Mouse (Mus musculus) v-Abl transformed pro-B cells (cell line): ENCODE measurements around the gene Nanos3.

Experiments used
- in situ Hi-C, 2 experiments: fragments of 400-800 bp; cut with MboI; formaldehyde crosslinking; loops; one replicate each; pipeline ENCODE4 v1.15.1; 2025; ENCODE audit not compliant: unreplicated experiment in 2 of 2

Gene Nanos3

DNA sequence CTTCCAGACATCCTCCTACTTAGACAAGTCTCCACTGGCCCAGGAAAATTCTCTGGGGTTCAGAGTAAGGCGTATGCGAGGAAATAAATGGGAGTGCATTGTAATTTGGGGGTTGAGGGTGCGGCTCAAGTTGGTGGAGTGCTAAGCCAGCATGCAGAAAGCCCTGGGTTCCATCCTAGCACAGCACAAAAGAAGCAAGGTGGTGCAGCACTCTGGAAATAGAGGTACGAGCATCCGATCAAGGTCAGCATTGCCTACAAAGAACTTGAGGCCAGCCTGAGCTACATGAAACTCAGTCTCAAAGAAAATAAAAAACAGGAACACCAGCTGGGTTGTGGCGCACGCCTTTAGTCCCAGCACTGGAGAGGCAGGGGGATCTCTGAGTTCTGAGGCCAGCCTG lies at the start of gene Nanos3:
Gene Nanos3 (minus strand): TSS at position 101 of the 400 bp plus-strand sequence.
- in situ Hi-C loops = loop anchor here (5.0 kb wide), 3 partner anchors 97 to 177 kb away; no protein-coding TSS in a partner anchor

DNA sequence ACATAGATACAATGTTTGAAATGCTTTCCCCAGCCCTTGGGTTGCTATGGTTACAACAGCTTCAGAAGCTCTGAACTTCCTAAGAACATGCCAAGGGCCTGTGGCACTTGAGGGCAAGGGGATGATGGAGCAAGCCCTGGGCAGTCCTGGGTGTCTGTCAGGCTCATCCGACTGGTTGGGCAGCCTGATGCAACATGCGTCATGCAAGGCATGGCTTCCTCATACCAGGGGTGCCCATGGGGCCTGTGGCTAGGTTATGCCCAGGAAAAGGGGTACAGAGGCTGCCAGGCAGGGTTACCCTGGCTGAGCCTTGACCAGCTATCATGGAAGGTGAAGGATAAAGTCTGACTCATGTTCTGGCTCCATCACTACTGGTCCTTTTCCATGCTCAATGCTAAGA lies 48.0 kb upstream of the Nanos3 start:
- in situ Hi-C loops = no loop called here

DNA sequence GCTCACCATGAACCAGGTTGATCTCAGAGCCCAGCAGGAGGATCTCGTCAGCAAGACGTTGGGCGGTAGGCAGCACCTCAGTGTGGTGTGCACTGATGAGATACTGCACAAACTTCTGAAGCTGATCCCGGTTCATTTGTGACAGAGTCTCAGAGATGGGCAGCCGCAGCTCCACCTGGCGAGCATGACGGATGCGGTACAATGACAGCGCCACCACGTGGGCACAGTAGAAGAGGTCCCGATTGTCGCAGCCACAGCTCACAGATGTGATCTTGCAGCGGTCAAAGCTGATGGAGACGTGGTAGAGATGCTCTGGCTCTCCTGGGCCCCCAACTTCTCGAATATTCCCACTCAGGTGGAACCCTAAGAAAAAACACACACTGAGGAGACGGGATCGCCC lies 45.7 kb upstream of the Nanos3 start:
- in situ Hi-C loops = no loop called here

DNA sequence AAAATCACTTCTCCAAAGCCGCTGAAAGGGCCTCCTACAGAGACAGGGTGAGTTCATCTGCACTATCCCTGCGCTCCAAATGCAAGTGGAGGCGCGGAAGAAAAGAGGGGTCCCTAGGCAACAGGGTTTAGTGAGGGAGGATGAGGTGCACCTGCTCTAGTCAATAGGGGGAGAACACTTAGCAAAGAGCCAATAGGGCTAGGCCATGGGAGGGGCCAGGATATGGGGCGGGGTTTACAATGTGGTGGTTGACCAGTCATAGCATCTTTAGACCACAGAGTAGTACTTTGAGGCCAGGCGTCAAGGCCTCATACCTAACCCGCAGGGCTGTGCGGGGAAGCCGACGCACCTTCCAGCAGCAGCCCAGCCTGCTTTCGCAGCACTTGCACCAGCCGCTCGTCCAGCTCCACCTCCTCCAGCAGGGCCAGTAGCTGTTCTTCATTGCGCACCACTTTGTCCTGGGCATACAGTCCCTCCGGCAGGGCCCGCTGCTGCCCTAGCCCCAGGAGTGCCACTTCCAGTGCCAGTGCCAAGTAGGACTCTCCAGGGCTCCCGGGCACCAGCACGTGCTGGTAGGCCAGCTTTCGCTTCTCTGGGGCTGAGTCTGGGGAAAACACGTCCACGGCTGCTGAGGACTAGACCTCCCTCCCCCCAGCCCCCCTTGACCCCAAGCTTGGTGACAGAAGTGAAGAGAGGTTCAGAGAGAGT lies 38.5 kb upstream of the Nanos3 start:
- in situ Hi-C loops = no loop called here

DNA sequence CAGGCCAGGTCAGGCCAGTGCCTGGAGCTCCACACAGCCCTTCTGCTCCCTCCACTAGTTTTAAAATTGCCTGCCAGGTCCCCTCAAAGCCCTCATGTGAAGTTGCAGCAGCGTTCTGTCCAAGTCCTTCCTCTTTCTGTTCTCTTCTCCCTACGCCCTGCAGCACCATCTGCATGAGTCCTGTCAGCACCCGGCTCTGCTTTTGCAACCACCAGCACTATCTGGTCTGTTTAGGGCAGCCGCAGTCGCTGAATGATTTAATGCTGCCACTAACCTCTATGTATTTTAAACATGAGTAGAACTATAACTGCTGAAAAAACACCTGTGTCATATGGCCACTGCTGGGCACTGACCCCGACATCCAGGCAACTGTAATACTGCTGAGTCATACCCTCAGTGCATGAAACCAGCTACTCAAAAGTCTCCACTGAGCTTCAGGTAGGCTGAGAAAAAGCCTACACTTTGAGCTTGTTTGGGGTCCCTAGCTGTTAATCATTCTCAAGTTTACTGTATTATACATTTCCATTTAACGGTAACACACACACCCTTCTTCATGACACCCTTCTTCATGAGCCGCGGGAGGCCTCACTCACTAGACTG lies 37.6 kb upstream of the Nanos3 start:
- in situ Hi-C loops = no loop called here

DNA sequence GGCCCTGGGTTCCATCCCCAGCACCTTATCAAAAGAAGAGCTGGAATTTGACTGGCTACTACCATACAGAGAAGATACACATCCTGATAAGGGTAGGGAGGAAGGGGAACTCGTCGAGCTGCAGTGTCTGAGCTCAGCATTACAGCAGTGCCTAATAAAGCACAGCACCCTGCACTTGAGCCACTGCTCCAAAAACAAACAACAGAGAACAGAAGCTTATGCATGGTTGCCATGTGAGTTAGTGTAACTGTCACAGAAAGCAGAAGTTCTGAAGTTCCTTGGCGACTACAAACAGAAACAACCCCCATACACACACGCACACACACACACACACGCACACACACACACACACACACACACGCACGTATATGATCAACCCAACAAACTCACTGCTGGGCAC lies 35.1 kb upstream of the Nanos3 start:
- in situ Hi-C loops = no loop called here

DNA sequence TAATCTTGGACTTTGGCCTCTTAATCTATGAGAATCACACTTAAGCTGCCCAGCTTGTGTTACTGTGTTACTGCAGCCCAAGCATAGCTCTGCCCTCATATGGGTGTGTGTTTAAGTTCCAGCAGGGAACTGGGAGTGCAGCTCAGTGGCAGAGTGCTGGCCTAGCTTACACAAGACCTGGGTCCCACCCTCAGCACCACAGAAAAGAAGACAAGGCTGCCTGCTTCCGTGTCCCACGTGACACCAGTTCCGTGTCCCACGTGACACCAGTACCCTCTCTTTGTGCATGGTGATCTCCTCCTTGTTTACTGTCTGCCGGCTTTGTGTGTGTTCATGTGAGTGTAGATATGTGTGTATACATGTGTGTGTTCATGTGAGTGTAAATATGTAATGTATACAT lies 33.1 kb upstream of the Nanos3 start:
- in situ Hi-C loops = loop anchor here (5.0 to 10.0 kb wide), 2 partner anchors 36 to 67 kb away; no protein-coding TSS in a partner anchor

DNA sequence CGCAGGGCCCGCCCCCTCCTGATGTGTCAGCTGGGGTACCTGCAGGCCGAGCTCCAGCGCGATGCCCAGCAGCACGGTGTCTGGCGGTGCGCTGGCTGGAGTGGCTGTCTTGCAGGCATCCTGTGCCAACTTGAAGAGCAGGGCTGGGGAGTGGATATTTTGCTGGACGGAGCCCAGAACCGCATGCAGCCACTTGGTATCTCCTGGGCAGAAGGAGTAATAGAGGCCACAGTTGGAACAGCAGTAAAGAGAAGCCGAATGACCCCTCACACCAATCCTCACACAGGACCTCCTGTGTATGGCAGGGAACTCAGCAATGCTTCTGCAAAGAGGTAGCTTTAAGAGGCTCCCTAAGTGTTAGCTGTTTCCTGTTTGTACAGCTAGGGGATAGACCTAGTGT lies 32.2 kb upstream of the Nanos3 start:
- in situ Hi-C loops = loop anchor here (5.0 to 10.0 kb wide), 2 partner anchors 35 to 68 kb away; no protein-coding TSS in a partner anchor

DNA sequence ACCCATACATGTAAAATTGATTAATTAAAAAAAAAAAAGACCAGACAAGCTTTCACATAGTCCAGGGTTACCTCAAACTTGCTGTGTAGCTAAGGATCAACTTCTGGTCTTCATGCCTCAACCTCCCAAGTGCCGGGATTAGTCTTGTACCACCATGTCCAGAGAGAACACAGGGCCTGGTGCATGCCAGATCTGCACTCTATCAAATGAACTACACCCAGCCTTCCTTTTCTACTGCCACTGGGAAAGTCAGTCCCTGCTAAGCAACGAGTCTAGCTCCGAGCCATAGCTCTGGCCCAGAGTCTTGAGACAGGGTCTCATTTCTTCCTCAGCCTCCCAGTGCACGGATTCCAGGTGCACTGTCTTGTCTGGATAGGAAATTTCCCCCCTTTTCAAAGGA lies 28.3 kb upstream of the Nanos3 start:
- in situ Hi-C loops = loop anchor here in 1 of 2 experiments (10.0 kb wide), 1 partner anchor 72 kb away; no protein-coding TSS in a partner anchor

DNA sequence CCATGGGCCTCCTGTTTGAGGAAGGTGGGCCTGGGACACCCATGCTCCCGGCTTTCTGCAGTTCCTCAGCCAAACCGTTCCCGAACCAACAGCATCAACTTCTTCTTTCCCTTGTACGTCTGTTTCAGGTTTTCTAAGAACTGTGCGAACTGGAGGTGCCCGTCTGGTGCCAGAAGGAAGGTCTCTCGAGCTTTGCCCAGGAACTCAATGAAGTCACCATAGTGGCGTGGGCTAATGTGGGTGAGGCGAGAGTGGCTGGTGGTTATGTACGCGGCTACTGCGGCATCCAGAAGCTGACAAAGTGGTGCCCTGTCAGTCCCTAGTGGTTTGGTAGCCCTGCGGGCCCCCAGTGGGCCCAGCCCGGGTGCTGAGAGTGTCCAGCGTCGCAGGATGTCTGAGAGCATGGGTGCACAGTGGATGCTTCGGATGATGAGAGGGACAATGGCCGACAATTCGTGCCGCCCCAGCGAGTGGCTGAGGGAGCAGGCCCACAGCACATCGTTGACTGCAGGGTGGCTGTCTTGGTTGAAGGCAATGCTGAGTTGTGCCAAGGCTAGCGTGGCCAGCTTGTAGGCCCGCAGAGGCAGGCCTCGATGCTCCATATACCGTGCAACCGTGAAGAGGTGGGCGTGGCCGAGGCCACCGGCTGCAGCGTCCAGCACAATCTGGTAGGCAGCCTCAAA lies 27.0 kb upstream of the Nanos3 start:
- in situ Hi-C loops = loop anchor here in 1 of 2 experiments (10.0 kb wide), 1 partner anchor 73 kb away; no protein-coding TSS in a partner anchor

DNA sequence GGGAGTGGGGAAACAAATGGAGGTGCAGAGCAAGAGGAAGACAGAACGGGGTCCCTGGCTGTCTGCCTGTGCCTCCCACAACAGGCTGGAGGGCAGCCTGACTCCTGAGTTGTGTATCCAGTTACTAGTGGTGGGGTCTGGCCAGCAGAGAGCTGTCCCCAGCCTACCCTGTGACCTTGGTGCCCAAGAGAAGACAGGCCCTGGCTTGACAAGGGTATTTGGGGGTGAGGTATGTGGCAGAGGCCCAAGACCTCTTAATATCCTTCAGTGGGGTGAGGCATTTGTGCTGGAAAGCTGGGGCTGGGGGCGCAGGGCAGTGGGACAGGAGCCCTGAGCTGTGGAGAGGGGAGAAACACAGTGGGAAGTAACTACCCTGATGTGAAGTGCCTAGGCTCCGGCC lies 26.2 kb upstream of the Nanos3 start:
- in situ Hi-C loops = loop anchor here in 1 of 2 experiments (10.0 kb wide), 1 partner anchor 74 kb away; no protein-coding TSS in a partner anchor

DNA sequence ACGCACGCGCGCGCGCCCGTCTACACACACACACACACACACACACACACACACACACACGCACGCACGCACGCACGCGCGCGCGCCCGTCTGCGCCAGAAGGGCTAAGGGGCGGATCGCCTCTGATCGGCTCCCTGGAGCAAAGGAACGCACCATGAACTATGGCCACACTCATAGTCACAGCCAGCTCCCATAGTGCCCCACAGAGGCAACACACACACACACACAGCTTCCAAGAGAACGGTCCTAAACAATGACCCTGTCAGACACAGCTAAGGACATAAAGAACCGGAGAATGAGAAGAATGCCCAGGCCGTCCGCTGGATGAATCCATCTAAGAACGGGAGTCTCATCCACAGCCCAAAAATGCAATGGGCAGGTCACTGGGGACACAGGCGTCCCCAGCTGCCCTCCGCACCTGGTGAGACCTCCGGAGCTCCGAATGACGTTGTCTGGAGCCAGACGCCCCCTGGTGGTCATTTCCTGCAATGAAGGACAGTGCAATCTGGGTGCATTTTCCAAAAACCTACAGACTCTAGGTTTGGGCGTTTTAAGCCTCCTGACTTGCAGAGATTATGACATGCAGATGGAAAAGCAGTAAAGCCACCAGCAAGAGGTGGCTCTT lies 25.3 kb upstream of the Nanos3 start:
- in situ Hi-C loops = loop anchor here in 1 of 2 experiments (10.0 kb wide), 1 partner anchor 75 kb away; no protein-coding TSS in a partner anchor

DNA sequence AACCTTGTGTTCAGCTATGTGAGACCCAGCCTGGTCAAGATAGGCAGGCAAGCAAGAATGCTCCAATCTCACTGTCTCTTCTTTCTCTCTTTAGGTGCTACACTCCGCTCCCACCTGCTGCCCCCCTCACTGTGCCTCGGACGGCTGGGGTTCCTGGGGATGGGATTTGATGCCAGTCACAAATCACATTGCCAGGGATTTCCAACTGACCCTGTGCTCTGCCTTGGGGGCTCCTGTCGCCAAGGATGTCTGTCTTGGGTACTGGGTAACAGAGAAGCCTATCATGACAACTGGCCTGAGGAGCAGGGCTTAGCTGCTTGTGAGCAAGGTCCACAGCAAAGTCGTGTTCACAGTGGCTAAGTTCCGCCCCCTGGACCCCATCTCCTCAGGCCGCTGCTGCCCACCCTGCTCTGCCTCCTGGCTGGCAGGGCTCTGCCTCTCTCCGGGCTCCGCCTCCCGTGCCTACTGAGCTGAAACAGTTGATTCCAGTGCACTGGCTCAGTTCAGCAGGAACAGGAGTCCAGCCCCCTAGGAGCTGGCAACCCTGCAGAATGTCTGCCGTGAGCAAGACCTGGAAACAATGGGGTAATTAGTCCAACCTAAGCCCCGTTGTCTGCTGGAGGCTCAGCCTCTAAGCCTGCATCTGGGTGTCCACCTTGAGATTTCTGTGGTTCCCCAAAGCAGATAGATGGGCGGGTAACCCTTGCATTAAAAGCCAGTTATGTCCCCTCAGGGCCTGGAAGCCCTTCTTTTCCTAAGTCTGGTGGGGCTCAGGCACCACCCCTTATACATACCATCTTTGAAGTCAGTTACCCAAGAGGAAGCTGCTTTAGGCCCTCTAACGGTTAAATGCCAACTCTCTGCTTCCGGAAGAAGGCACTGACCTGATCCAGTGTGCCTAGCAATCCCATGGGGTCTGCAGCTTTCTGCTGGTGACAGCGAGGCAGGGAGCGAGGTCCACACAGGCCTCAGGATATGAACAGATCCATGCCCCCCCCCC lies 23.7 kb upstream of the Nanos3 start:
- in situ Hi-C loops = loop anchor here in 1 of 2 experiments (10.0 kb wide), 1 partner anchor 496 kb away; the partner anchor contains the start of gene Lyl1

DNA sequence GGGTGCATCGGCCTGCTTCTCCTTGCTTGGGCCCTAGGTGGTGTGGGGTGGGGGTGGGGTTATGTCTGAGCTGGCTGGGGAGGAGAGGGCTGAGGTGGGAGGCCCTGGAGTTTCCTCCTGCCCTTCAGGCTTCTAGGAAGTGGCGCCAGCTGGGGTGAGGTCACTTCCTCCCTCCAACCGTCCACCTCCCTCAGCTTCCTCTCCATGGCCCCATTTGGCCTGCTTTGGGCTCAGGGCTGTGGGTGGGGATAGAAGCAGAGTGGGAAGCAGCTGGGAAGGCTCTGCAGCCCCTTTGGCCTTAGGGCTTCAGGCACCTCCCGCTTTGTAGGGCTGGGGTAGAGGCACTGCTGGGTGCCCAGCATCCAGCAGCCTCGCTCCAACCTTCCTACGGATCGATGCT lies 22.8 kb upstream of the Nanos3 start:
- in situ Hi-C loops = loop anchor here in 1 of 2 experiments (10.0 kb wide), 1 partner anchor 497 kb away; the partner anchor contains the start of gene Lyl1

DNA sequence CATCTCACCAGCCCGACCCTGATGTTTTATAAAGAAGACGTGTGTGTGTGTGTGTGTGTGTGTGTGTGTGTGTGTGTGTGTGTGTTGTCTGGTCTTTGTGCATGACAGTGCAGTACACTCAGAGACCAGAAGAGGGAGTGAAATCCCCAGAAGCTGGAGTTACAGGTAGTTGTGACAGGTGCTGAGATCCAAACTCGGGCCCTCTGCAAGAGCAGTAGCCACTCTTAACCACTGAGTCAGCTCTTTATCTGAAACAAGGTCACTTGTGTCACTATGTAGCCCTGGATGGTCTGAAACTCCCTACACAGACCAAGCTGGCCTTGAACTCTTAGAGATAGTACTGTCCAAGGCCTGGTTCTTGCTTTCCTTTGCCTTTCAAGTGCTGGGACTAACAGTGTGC lies 21.6 kb upstream of the Nanos3 start:
- in situ Hi-C loops = loop anchor here in 1 of 2 experiments (10.0 kb wide), 1 partner anchor 498 kb away; the partner anchor contains the start of gene Lyl1

DNA sequence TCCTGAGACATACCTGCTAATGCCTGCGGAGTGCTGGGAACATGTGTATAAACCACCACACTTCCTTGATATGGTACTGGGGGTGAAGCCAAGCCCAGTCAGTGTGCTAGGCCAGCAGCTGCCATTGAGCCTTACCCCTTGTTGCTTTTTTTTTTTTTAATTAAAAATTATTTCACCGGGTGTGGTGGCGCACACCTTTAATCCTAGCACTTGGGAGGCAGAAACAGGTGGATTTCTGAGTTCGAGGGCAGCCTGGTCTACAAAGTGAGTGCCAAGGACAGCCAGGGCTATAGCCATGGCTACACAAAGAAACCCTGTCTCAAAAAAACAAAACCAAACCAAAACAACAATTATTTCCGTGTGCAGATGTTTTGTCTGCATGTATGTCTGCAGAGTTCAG lies 20.1 kb upstream of the Nanos3 start:
- in situ Hi-C loops = loop anchor here in 1 of 2 experiments (10.0 kb wide), 1 partner anchor 500 kb away; the partner anchor contains the start of gene Lyl1

DNA sequence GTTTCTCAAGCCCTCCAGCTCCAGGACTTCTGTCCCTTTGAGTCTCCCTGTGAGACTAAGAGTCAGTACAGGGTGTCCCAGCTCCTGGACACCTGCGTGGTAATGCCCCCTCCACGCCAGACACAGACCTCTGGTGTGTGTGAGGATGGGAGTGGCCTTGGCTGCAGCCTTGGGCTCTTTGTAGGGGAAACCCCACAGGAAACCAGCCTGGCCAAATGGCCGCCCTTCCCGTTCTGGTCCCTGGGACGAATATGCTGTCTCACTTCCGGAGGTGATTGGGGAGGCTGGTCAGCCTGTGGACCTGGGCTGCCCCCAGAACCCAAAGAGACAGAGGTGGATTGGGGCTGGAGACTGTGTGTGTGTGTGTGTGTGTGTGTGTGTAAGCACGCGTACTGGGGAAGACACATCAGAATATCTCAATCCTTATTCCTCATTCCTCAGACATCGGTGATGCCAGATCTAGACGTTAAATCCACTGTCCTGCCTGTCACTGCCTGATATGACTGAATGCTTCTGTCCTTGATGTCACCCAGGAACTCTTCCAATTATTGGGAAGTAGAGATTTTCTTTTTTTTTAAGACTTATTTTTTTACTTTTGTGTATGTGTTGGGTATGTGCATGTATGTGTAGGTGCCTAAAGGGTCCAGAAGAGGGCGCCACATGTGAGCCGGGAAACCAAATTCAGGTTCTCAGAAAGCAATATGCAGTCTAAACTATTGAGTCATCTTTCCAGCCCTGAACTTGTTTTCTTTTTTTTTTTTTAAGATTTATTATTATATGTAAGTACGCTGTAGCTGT lies 19.2 kb upstream of the Nanos3 start:
- in situ Hi-C loops = loop anchor here in 1 of 2 experiments (10.0 kb wide), 1 partner anchor 501 kb away; the partner anchor contains the start of gene Lyl1
